Mouse (Mus musculus): ENCODE data around the gene Tgfa. TPM values are rescaled to one million over a fixed set of nuclear protein-coding genes. Genes with fewer than 3 reads are reported as not detected.

Gene Tgfa
- 2.5 and 2.7 TPM in 2 replicates for polyA plus RNA-seq (2015; fragmentation: Nextera tagmentation; extraction: Ambion mirVana)

GRCm38 (mm10) chr6:86194941-86195932, at the start of gene Tgfa:
Gene Tgfa, plus strand, starts transcription at chr6:86195223.
- no peaks in the 10 kb centered on the region for H3K36me3 ChIP-seq (ENCODE audit: control insufficient read depth, insufficient read depth)
- under 1% methylated on average over 91 of the region's 97 CpGs for WGBS
- peak within 1 kb of the TSS; percentile 94 for H3K4me2 ChIP-seq (ENCODE audit: low read depth, low read length)
- peaks cover 4% of the 10 kb centered on the region for H3K4me1 ChIP-seq (ENCODE audit: control insufficient read depth, insufficient read depth, low read length)
- peak within 1 kb of the TSS; percentile 41; the same call in 1 of the 2 replicates for H3K27ac ChIP-seq (ENCODE audit: low read length)
- H3K9me3 ChIP-seq (replicated peaks; ENCODE audit: control insufficient read depth, low read length), result no peaks in the 10 kb centered on the region
- peak within 1 kb of the TSS; percentile 77 for H3K9ac ChIP-seq (ENCODE audit: low read length)
- peak; percentile 93 for ATAC-seq (replicated peaks; ENCODE audit: extremely low read depth, insufficient read depth, low FRiP score)
- H3K27me3 ChIP-seq (ENCODE audit: control insufficient read depth, insufficient read depth, low read length), result peaks cover 13% of the 10 kb centered on the region
- peak within 1 kb of the TSS; percentile 76 for H3K4me3 ChIP-seq (ENCODE audit: low read length)

- H3K36me3 ChIP-seq (ENCODE audit: control insufficient read depth, insufficient read depth), result no peaks in the 10 kb centered on the region
- H3K27me3 ChIP-seq (ENCODE audit: control insufficient read depth, insufficient read depth, low read length), result no peaks in the 10 kb centered on the region
- no peak overlapping the region for H3K4me3 ChIP-seq (ENCODE audit: low read length)
- H3K4me1 ChIP-seq (ENCODE audit: control insufficient read depth, insufficient read depth, low read length), result no peaks in the 10 kb centered on the region
- no peak overlapping the region for H3K9ac ChIP-seq (ENCODE audit: low read length)
- no peak overlapping the region for H3K4me2 ChIP-seq (ENCODE audit: low read depth, low read length)
- ATAC-seq (replicated peaks; ENCODE audit: extremely low read depth, insufficient read depth, low FRiP score), result no peak
- 0 out of 2 replicates have a peak, but pooled peaks cover 3% of the 10 kb centered on the region for H3K9me3 ChIP-seq (replicated peaks; ENCODE audit: control insufficient read depth, low read length)
- WGBS, result 31% methylated on average over 4 of the region's 4 CpGs
- no peak overlapping the region for H3K27ac ChIP-seq (ENCODE audit: low read length)
Measured at GRCm38 (mm10) chr6:86148518-86148917, 46.5 kb upstream of the Tgfa start.

- no peak for ATAC-seq (replicated peaks; ENCODE audit: extremely low read depth, insufficient read depth, low FRiP score)
- no peaks in the 10 kb centered on the region for H3K36me3 ChIP-seq (ENCODE audit: control insufficient read depth, insufficient read depth)
- whole genome bisulfite sequencing, result 26% methylated on average over 4 of the region's 4 CpGs
Measured at GRCm38 (mm10) chr6:86149001-86149400, 46.0 kb upstream of the Tgfa start.

GRCm38 (mm10) chr6:86152676-86153075, 42.3 kb upstream of the Tgfa start:
- no peak overlapping the region for H3K27ac ChIP-seq (ENCODE audit: low read length)
- H3K36me3 ChIP-seq (ENCODE audit: control insufficient read depth, insufficient read depth), result no peaks in the 10 kb centered on the region
- no peaks in the 10 kb centered on the region for H3K27me3 ChIP-seq (ENCODE audit: control insufficient read depth, insufficient read depth, low read length)
- H3K4me3 ChIP-seq (ENCODE audit: low read length), result no peak overlapping the region
- no peak overlapping the region for H3K9ac ChIP-seq (ENCODE audit: low read length)
- 83% methylated on average over 7 of the region's 7 CpGs for WGBS
- 0 out of 2 replicates have a peak, but pooled peaks cover 3% of the 10 kb centered on the region for H3K9me3 ChIP-seq (replicated peaks; ENCODE audit: control insufficient read depth, low read length)
- H3K4me1 ChIP-seq (ENCODE audit: control insufficient read depth, insufficient read depth, low read length), result 0 out of 2 replicates have a peak, but pooled peaks cover 2% of the 10 kb centered on the region
- no peak for ATAC-seq (replicated peaks; ENCODE audit: extremely low read depth, insufficient read depth, low FRiP score)
- H3K4me2 ChIP-seq (ENCODE audit: low read depth, low read length), result no peak overlapping the region

More at GRCm38 (mm10) chr6:86149001-86149400, 46.0 kb upstream of the Tgfa start:
- H3K27ac ChIP-seq (ENCODE audit: low read length), result no peak overlapping the region
- no peak overlapping the region for H3K4me3 ChIP-seq (ENCODE audit: low read length)
- H3K9ac ChIP-seq (ENCODE audit: low read length), result no peak overlapping the region
- 0 out of 2 replicates have a peak, but pooled peaks cover 3% of the 10 kb centered on the region for H3K9me3 ChIP-seq (replicated peaks; ENCODE audit: control insufficient read depth, low read length)
- H3K27me3 ChIP-seq (ENCODE audit: control insufficient read depth, insufficient read depth, low read length), result no peaks in the 10 kb centered on the region
- no peak overlapping the region for H3K4me2 ChIP-seq (ENCODE audit: low read depth, low read length)
- H3K4me1 ChIP-seq (ENCODE audit: control insufficient read depth, insufficient read depth, low read length), result no peaks in the 10 kb centered on the region

- Histone ChIP-seq H3K4me2 (ENCODE audit: low read depth, low read length) (no peak overlapping the region), H3K9me3 (replicated peaks; ENCODE audit: control insufficient read depth, low read length) (0 out of 2 replicates have a peak, but pooled peaks cover 3% of the 10 kb centered on the region), H3K36me3 (ENCODE audit: control insufficient read depth, insufficient read depth) (no peaks in the 10 kb centered on the region), H3K9ac (ENCODE audit: low read length) (no peak overlapping the region), H3K27me3 (ENCODE audit: control insufficient read depth, insufficient read depth, low read length) (no peaks in the 10 kb centered on the region), H3K4me1 (ENCODE audit: control insufficient read depth, insufficient read depth, low read length) (0 out of 2 replicates have a peak, but pooled peaks cover 2% of the 10 kb centered on the region), H3K27ac (ENCODE audit: low read length) (no peak overlapping the region), H3K4me3 (ENCODE audit: low read length) (no peak overlapping the region)
- ATAC-seq (replicated peaks; ENCODE audit: extremely low read depth, insufficient read depth, low FRiP score), result no peak
- 73% methylated on average over 8 of the region's 8 CpGs for WGBS
Measured at GRCm38 (mm10) chr6:86153436-86153990, 41.5 kb upstream of the Tgfa start.

- Histone ChIP-seq H3K36me3 (ENCODE audit: control insufficient read depth, insufficient read depth) (no peaks in the 10 kb centered on the region), H3K27me3 (ENCODE audit: control insufficient read depth, insufficient read depth, low read length) (no peaks in the 10 kb centered on the region), H3K9ac (ENCODE audit: low read length) (no peak overlapping the region), H3K27ac (ENCODE audit: low read length) (no peak overlapping the region), H3K4me2 (ENCODE audit: low read depth, low read length) (no peak overlapping the region), H3K4me3 (ENCODE audit: low read length) (no peak overlapping the region), H3K9me3 (replicated peaks; ENCODE audit: control insufficient read depth, low read length) (0 out of 2 replicates have a peak, but pooled peaks cover 3% of the 10 kb centered on the region), H3K4me1 (ENCODE audit: control insufficient read depth, insufficient read depth, low read length) (0 out of 2 replicates have a peak, but pooled peaks cover 2% of the 10 kb centered on the region)
- 66% methylated on average over 5 of the region's 5 CpGs for WGBS
- no peak for ATAC-seq (replicated peaks; ENCODE audit: extremely low read depth, insufficient read depth, low FRiP score)
Measured at GRCm38 (mm10) chr6:86154006-86154405, 41.0 kb upstream of the Tgfa start.

GRCm38 (mm10) chr6:86154481-86154880, 40.5 kb upstream of the Tgfa start:
- 39% methylated on average over 2 of the region's 2 CpGs for WGBS

GRCm38 (mm10) chr6:86157253-86158234, 37.5 kb upstream of the Tgfa start:
- H3K4me1 ChIP-seq (ENCODE audit: control insufficient read depth, insufficient read depth, low read length), result 0 out of 2 replicates have a peak, but pooled peaks cover 2% of the 10 kb centered on the region
- no peaks in the 10 kb centered on the region for H3K9me3 ChIP-seq (replicated peaks; ENCODE audit: control insufficient read depth, low read length)
- H3K36me3 ChIP-seq (ENCODE audit: control insufficient read depth, insufficient read depth), result no peaks in the 10 kb centered on the region
- peak; percentile 76 for ATAC-seq (replicated peaks; ENCODE audit: extremely low read depth, insufficient read depth, low FRiP score)
- no peak overlapping the region for H3K4me2 ChIP-seq (ENCODE audit: low read depth, low read length)
- H3K27me3 ChIP-seq (ENCODE audit: control insufficient read depth, insufficient read depth, low read length), result no peaks in the 10 kb centered on the region
- no peak overlapping the region for H3K4me3 ChIP-seq (ENCODE audit: low read length)
- H3K9ac ChIP-seq (ENCODE audit: low read length), result no peak overlapping the region
- 55% methylated on average over 17 of the region's 17 CpGs for WGBS
- no peak overlapping the region for H3K27ac ChIP-seq (ENCODE audit: low read length)

More at GRCm38 (mm10) chr6:86154481-86154880, 40.5 kb upstream of the Tgfa start:
- no peak overlapping the region for H3K4me3 ChIP-seq (ENCODE audit: low read length)
- H3K9ac ChIP-seq (ENCODE audit: low read length), result no peak overlapping the region
- H3K27ac ChIP-seq (ENCODE audit: low read length), result no peak overlapping the region
- H3K36me3 ChIP-seq (ENCODE audit: control insufficient read depth, insufficient read depth), result no peaks in the 10 kb centered on the region
- no peak; the same call in 1 of the 2 replicates for ATAC-seq (replicated peaks; ENCODE audit: extremely low read depth, insufficient read depth, low FRiP score)
- H3K9me3 ChIP-seq (replicated peaks; ENCODE audit: control insufficient read depth, low read length), result 0 out of 2 replicates have a peak, but pooled peaks cover 3% of the 10 kb centered on the region
- H3K27me3 ChIP-seq (ENCODE audit: control insufficient read depth, insufficient read depth, low read length), result no peaks in the 10 kb centered on the region
- no peak overlapping the region for H3K4me2 ChIP-seq (ENCODE audit: low read depth, low read length)
- H3K4me1 ChIP-seq (ENCODE audit: control insufficient read depth, insufficient read depth, low read length), result 0 out of 2 replicates have a peak, but pooled peaks cover 2% of the 10 kb centered on the region
